Mouse (Mus musculus): ENCODE data around the gene Ndrg2.
"Not testable (repeated sequence)": the region's sequence is repeated elsewhere in the genome, so short reads cannot be mapped to it uniquely, and the experiment has no call there.

The Ndrg2 gene

DNA sequence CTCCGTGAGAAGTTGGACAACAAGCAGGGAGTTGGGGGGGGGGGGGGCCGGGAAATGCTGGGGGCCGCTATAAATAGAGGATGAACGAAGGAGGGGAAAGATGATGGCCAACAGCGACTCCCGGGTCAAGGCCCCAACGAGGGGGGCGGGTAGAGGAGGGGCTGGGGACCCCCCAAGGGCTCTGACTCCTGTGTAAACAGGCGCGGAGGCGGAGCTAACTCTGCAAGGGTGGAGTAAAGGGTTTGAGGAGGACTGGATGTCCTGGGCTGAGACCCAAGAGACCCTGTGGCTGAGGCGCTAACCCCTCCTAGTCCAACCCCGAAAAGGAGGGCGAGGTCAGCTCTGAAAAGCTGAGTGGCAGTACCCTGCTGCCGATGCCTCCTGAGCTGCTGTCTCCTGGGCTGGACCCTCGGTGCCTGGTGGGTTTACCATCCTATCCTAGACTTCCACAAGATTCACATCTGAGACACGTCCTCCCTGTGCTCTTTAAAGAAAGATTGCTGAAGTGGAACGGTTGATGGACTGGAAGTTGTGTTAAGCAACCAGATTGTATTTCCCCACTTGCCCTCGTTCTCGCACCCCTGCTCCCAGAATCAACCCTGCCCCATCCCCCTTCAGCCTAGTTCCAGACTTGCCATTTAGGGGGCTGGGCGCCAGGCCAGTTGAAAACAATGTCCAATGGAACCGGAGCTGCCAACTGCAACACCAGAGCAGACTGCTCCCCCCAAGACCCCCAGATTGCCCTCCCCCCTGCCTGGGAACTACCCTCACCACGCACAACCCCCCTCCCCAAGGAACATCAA lies at the start of gene Ndrg2:
Ndrg2 (minus strand) TSS at position 199 of the 803 bp plus-strand sequence.
- peak; percentile 48 to 73 for DNase-seq

DNA sequence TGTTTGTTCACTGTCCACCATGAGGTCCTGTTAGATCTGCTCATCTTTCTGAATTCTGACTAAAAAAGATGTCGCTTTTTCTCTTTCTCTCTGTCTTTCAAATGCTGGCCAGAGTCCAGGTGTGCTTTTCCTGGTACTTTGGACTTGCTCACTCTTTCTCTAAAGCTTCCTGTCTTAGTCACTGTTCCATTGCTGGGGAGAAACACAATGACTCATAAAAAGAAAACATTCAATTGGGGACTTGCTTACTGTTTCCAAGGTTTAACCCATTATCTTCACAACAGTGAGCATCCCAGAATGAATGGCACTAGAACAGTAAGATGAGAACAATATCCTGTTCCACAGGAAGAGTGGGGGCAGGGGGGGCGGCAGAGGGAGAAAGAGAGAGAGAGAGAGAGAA lies 46.4 kb upstream of the Ndrg2 start:
- DNase-seq, result no peak

DNA sequence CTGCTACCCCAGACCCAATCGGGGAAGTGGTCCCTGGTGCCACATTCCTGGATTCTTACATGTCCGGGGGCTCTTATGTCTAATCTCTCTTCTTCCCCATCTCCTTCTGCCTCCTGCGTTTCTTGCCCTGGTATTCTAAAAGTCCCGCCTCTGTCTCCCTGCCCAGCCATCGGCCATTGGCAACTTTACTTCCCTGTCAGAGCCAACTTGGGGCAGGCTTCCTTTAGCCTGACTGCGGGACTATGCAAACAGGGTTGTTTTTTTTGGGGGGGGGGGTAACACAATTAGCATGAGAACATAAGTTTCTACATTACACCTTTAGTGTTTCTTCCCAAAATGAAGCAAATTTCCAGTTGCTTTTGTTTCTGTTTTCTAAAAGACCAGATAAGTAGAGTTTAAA lies 29.4 kb upstream of the Ndrg2 start:
- no peak for DNase-seq

GRCm38 (mm10) chr14:51942236-51942635 lies 28.3 kb upstream of the Ndrg2 start:
- no peak for DNase-seq

DNA sequence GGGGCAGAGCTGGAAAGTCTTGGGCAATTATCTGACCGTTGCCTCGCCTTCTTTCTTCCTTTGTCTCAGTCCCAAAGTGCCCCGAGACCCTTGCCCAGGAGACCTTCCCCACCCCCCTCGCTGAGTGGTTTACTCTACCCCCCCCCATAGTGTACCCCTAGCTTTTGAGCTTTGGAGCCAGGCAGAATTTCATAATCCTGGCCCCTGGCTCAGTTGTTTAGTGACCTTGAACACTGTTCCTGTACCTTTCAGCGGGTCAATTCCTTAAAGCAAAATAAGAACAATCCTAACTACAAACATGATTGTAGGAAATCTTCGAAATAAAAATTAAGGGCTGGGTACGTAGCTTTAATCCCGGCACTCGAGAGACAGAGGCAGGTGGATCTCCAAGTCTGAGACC lies 27.6 kb upstream of the Ndrg2 start:
- no peak for DNase-seq

DNA sequence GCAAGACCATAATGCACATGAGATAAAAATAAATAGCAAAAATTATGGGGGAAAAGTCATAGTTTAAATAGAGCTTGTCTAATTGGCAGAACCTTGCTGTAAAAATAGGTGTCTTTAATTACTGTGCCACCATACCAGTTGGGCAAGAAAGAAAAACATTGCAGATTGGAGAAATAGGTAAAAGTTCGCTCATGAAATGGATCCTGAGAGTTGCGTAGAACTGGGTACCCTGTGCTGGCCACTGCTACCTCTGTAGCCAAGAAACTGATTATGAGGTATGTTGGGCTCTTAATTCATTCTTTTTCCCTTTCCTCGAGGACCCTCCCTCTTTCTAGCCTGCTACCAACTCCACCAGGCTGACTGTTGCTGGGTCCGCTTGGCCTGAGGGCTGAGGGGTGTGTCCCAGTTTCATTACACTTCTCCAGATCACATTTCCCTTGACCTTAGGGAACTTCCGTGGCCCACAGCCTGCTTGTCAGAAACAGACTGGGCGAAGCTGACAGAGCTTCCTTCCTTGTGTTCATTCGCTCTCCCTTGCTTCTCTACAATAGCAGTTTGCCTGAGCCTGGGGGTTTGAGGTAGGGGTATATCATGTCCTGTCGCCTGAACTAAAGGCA lies 27.1 kb upstream of the Ndrg2 start:
- no peak for DNase-seq

GRCm38 (mm10) chr14:51939005-51939404 lies 25.0 kb upstream of the Ndrg2 start:
- no peak for DNase-seq

GRCm38 (mm10) chr14:51932092-51933020 lies 18.4 kb upstream of the Ndrg2 start:
- no peak for DNase-seq

DNA sequence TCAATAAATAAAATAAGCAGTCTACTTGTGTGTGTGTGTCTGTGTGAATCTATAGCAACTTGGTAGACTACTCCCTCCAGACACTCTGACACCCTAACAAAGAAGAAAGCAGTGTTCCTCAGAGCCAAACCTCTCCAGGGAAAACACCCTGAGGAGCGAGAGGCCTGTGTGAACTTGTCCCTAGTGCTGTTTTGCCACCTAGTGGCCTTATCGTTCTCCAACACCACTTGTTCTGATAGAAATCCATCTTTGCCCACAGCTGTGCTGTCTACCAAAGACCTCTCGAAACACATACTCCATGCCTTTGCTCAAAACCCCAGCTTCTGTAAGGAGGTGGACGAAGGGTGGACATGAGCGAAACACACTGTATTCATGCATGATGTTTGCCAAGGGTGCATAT lies 16.9 kb upstream of the Ndrg2 start:
- peak in 1 of 2 experiments; percentile 26 for DNase-seq

- DNase-seq, result no peak
Observed at GRCm38 (mm10) chr14:51929968-51930367, 16.0 kb upstream of the Ndrg2 start.

GRCm38 (mm10) chr14:51929309-51929943 lies 15.5 kb upstream of the Ndrg2 start:
- no peak for DNase-seq

DNA sequence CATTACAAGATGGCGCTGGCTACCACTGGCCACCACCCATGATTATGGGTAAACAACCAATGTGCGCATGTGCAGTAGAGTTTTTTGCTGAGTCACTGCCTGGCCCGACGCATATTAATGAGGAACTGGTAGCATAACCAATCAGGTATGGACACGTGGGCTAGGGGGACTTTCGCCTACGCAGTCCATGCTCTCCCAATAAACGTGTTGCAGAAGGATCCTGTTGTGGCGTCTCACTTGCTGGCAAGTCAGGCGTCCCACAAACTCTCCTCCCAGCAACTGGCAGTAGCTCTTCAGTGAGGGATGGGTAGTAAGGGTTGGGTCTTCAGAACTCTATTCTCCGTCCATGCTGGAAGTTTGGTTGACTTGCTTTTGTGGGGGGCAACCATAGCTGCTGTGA lies 13.0 kb upstream of the Ndrg2 start:
- DNase-seq, result not testable (repeated sequence)

GRCm38 (mm10) chr14:51923492-51923891 lies 9.5 kb upstream of the Ndrg2 start:
- DNase-seq, result no peak

DNA sequence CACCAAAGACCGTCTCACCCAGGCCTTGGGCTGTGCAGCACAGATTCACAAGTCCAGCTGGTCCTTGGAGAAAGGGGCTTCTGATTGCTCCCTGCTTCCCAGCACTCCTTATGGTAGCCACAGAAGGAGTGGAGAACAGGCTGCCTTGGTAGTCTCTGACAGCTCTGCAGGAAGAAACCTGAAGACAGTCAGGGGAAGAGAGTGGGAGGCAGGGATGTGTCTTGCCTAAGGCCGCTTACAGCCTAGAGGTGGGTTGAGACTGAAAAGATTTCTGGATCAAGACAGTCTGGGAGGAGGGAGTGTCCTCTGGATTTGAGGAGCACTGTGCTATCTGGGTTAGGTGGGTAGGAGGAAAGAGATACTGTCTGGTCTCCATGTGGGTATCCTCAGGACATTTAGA lies 9.0 kb upstream of the Ndrg2 start:
- no peak for DNase-seq

DNA sequence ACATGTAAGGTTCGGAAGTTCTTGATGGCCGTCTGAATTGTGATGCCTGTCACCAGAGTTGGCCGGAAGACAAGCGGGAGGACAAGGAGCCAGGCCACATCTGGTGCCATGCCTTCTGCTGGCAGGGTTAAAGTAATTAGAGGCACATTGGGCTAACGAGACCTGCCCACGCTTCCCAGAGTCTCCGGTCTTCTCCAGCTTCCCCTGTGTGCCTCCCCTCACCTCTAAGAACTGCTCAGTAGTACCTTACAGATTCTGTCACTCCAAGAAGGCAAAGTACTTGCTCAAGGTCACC lies 8.6 kb upstream of the Ndrg2 start, which contains the start of gene Rnase13:
Rnase13 (minus strand) TSS at position 203 of the 295 bp plus-strand sequence.
- no peak for DNase-seq

- DNase-seq, result no peak
Observed at GRCm38 (mm10) chr14:51921759-51922570, 8.0 kb upstream of the Ndrg2 start.

DNA sequence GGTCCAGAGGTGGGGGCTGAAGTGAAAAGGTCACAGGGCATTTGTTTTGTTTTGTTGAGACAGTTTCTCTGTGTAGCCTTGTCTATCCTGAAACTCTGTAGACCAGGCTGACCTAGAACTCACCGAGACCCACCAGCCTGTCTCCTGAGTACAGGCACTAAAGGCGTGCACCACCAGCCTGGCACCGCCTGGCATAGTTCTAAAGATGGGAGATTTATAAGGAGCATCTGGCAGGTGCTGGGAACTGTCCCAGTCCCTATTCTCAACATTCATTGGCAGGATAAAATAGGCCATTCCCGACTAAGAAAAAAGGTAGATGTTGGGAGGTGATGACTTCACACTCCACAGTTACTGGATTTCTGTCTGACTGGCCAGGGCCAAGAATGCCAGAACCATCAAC lies 5.0 kb upstream of the Ndrg2 start:
- DNase-seq, result no peak

DNA sequence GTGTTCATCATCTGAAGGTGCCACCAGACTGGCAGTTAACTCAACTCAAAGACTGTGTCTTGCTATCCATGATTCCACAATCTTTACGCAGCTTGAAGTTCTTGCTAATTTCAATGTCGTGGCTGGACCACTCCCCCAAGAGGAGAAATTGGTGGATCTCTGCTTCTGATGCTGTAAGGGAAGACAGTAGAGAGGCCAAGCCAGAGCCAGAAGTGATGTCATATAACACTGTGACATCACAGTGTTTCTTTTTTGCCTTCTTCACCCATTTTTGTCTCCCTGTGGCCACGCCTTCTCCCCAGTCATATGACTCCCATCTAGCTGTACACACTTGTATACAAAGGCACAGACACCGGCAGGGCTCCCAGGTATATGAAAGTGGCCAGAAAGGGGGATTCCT lies 4.2 kb upstream of the Ndrg2 start, which contains the start of gene Tppp2:
Tppp2 (plus strand) TSS at position 301 of the 400 bp plus-strand sequence.
- no peak for DNase-seq

DNA sequence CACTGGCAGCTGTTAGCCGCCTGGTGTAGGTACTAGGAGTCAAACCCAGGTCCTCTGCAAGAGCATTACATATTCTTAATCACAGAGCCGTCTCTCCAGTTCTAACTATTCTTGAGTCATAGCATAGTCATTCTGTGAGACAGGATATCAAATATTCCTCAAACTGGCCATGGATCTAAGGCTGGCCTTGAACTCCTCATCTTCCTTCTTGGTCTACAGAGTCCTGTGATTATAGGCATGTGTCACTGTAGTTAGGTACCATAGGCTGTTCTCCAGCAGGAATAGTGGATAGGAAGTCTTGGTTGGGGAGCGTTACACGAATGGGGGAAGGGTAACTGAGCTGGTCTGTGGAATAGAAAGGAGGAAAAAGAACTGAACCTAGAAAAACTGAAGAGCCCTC lies 2.6 kb upstream of the Ndrg2 start:
- DNase-seq, result no peak

GRCm38 (mm10) chr14:51915030-51915429 lies 1.1 kb upstream of the Ndrg2 start:
- DNase-seq, result no peak

GRCm38 (mm10) chr14:51913062-51913959 lies 647 bp downstream of the Ndrg2 start:
- DNase-seq, result peak; percentile 94 to 95
